Mouse (Mus musculus): ENCODE measurements around the gene 4933406M09Rik.

Gene 4933406M09Rik

DNA sequence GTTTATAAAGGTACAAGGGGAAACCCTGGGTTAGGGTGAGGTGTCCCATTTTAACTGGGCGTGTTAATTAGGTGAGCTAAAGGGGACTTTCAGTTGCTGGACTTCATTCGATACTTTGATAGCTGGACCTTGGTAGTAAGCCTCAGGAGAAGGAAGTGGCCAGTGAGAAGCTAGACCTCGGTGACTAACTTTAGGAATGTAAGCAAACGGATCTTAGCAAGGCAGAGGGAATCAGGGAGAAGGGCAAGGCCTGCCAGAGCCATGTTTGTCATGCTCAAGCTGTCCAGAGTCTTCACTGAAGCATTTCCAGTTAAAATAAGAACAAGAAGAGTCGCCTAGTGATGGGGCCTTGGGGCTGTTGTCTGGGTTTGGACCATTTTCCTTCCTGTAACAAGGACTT is 20.2 kb upstream of the 4933406M09Rik start:
- in situ Hi-C loops (cut with MboI; ENCODE audit: low pct_unique_long_range_greater_than_20kb in 1 of 2, low sequenced_read_pairs in 2 of 2, unreplicated experiment in 1 of 2) = loop anchor here in 1 of 2 experiments (10.0 kb wide), 1 partner anchor 69 kb away; no protein-coding TSS in a partner anchor

- in situ Hi-C loops (cut with MboI; ENCODE audit: low pct_unique_long_range_greater_than_20kb in 1 of 2, low sequenced_read_pairs in 2 of 2, unreplicated experiment in 1 of 2) = loop anchor here in 1 of 2 experiments (10.0 kb wide), 1 partner anchor 66 kb away; no protein-coding TSS in a partner anchor
Measured at GRCm38 (mm10) chr1:134368777-134369337, 16.9 kb upstream of the 4933406M09Rik start.

DNA sequence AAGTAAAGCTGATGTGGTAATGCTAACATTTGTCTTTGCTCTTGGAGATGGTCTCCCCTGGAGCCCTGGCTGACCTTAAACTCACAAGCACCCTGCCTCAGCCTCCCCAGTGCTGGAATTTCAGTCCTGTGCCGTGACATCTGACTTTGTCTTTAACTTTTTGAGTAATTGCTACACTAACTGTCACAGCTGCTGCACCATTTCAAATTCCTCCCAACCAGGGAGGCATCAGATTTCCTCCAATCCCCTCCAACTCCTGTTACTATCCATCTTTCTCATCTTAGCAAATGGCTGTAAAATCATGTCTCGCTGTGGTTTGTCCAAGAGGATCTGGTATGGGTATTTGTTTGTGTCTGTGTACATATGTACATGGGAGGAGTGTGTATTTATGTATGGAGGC is 11.6 kb upstream of the 4933406M09Rik start:
- in situ Hi-C loops (cut with MboI; ENCODE audit: low pct_unique_long_range_greater_than_20kb in 1 of 2, low sequenced_read_pairs in 2 of 2, unreplicated experiment in 1 of 2) = no loop called here

GRCm38 (mm10) chr1:134381051-134381450 is 4.7 kb upstream of the 4933406M09Rik start:
- in situ Hi-C loops (cut with MboI; ENCODE audit: low pct_unique_long_range_greater_than_20kb in 1 of 2, low sequenced_read_pairs in 2 of 2, unreplicated experiment in 1 of 2) = no loop called here

DNA sequence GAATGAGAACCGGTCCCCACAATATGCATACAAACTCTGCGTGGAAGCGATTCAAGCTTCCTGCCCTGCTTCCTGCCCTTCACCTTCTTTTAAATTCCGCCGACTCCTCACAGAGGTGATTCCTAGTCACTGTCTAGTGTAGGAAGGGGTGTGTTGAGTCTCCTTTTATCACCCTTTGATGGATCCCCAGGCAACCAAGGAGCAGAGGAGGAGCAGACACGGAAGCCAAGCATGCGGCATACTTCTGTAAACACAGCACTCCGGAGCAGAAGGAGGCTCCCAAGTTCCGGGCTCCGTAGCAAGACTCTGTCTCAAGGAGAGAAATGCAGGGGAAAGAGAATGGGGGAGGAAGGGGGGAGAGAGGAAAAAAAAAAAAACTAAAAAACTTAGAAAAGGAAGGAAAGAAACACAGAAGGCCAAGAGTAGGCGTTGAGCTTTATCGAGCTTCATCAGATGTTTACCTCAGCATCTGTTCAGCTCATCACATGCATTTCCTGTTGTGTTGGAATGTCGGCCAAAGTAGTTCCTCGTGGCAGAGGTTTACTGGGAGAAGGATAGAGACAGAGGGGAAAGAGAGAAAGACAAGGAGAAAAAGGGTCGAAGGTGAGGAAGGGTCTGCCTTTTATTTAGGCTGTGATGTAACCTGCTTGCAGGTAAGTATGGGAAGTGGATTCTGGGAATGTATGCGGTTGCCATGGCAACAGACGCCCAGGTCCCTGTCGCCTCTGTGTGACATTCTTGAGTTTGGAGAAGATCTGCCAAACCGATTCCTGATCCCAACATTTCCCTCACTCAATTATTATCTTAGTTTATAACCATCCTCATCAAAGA is 3.7 kb upstream of the 4933406M09Rik start:
- in situ Hi-C loops (cut with MboI; ENCODE audit: low pct_unique_long_range_greater_than_20kb in 1 of 2, low sequenced_read_pairs in 2 of 2, unreplicated experiment in 1 of 2) = no loop called here

GRCm38 (mm10) chr1:134384581-134384980 is 1.2 kb upstream of the 4933406M09Rik start:
- in situ Hi-C loops (cut with MboI; ENCODE audit: low pct_unique_long_range_greater_than_20kb in 1 of 2, low sequenced_read_pairs in 2 of 2, unreplicated experiment in 1 of 2) = no loop called here

- in situ Hi-C loops (cut with MboI; ENCODE audit: low pct_unique_long_range_greater_than_20kb in 1 of 2, low sequenced_read_pairs in 2 of 2, unreplicated experiment in 1 of 2) = no loop called here
Measured at GRCm38 (mm10) chr1:134385176-134385575, 564 bp upstream of the 4933406M09Rik start.

GRCm38 (mm10) chr1:134393827-134394226 is 8.1 kb downstream of the 4933406M09Rik start:
- in situ Hi-C loops (cut with MboI; ENCODE audit: low pct_unique_long_range_greater_than_20kb in 1 of 2, low sequenced_read_pairs in 2 of 2, unreplicated experiment in 1 of 2) = no loop called here

- in situ Hi-C loops (cut with MboI; ENCODE audit: low pct_unique_long_range_greater_than_20kb in 1 of 2, low sequenced_read_pairs in 2 of 2, unreplicated experiment in 1 of 2) = no loop called here
Measured at GRCm38 (mm10) chr1:134398210-134398609, 12.5 kb downstream of the 4933406M09Rik start.

DNA sequence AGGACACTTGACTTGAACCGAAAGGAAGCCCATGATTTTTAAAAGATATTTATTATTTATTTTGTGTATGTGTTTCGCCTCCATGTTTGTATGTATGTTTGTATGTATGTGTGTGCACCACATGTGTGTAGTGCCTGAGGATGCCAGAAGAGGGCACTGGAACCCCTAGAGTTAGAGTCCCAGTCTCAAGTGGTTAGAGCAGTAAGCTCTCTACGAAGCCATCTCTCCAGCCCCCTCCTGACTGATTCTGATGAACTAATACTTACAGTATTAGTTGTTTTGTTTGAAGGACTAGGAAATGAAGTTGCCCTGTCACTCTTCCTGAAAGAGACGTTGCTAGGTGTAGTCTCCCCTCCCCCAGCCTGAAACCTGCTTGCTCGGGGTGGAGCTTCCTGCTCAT is 14.0 kb downstream of the 4933406M09Rik start:
- in situ Hi-C loops (cut with MboI; ENCODE audit: low pct_unique_long_range_greater_than_20kb in 1 of 2, low sequenced_read_pairs in 2 of 2, unreplicated experiment in 1 of 2) = no loop called here

- in situ Hi-C loops (cut with MboI; ENCODE audit: low pct_unique_long_range_greater_than_20kb in 1 of 2, low sequenced_read_pairs in 2 of 2, unreplicated experiment in 1 of 2) = no loop called here
Measured at GRCm38 (mm10) chr1:134405509-134406413, 20.0 kb downstream of the 4933406M09Rik start, which contains the start of gene Cyb5r1. TSS of gene Cyb5r1 (plus strand) at chr1:134405559.

GRCm38 (mm10) chr1:134406414-134406771 is 20.7 kb downstream of the 4933406M09Rik start:
- in situ Hi-C loops (cut with MboI; ENCODE audit: low pct_unique_long_range_greater_than_20kb in 1 of 2, low sequenced_read_pairs in 2 of 2, unreplicated experiment in 1 of 2) = no loop called here

DNA sequence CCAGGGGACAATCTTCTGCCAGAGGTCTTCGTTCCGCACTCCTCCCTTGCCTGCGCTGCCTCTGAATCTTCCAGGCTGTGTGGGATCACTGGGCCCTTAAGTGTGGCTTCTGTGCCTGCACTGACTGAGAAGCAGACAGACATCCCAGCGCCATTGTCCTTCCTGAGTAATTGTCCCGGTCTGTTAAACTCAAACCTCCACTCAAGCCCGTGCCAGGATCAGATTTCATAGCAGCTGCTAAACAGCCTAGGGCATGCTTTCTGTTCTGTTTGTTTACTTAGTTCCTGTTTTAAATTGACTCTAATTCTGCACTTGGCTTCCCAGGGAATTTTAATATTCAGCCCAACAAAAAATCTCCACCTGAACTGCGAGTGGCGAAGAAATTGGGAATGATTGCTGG is 22.3 kb downstream of the 4933406M09Rik start:
- in situ Hi-C loops (cut with MboI; ENCODE audit: low pct_unique_long_range_greater_than_20kb in 1 of 2, low sequenced_read_pairs in 2 of 2, unreplicated experiment in 1 of 2) = no loop called here

DNA sequence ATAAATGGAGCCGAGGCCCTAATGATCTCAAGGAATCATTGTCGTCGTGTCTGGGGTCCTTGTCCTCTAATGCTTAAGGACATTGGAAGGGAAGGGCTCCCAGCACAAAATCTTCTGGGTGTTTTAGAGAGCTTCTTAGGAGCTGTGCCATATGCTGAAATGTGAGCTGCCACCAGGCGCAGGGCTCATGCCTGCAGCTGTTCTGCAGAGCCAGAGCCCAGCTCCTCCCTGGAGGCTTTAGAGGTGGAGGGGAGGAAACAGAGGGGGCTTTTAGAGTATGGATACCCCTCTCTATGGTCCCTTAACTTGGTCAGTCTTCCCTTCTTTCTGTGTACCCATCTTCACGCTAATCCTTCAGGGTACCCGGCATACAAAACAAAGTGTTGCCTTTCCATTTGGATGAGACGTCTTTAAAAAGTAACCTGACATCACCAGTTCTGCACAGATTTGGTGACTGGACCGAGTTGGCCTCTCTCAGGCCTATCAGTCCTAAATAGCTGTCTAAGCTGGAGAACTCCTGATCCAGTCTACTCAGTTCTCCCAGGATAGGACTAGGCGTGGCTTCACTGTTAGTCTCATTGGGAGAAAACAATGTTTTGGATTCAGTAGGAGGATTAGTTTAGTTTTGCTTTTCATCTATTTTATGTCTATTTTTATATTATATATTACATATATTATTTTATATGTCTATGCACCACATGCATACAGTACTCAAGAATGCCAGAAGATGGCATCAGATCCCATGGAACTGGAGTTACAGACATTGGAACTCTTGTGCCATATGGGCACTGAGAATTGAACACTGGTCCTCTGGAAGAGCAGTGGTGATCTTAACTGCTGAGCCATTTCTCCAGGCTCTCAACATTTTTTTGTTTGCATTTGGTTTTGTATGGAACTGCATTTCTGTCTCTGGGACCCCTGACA is 26.2 kb downstream of the 4933406M09Rik start:
- in situ Hi-C loops (cut with MboI; ENCODE audit: low pct_unique_long_range_greater_than_20kb in 1 of 2, low sequenced_read_pairs in 2 of 2, unreplicated experiment in 1 of 2) = no loop called here

DNA sequence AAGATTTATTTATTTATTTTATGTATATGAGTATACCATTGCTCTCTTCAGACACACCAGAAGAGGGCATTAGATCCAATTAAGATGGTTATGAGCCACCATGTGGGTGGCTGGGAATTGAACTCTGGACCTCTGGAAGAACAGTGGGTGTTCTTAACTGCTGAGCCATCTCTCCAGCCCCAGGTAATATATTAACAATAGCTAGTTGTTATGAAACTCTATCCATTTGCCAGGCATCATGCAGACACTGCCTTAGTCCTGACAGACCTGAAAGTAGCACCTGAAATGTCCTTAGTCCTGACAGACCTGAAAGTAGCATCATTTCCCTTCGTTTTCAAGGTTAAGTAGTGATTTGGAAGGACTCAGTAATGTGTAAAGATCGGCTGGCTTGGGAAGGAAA is 28.3 kb downstream of the 4933406M09Rik start:
- in situ Hi-C loops (cut with MboI; ENCODE audit: low pct_unique_long_range_greater_than_20kb in 1 of 2, low sequenced_read_pairs in 2 of 2, unreplicated experiment in 1 of 2) = no loop called here

- in situ Hi-C loops (cut with MboI; ENCODE audit: low pct_unique_long_range_greater_than_20kb in 1 of 2, low sequenced_read_pairs in 2 of 2, unreplicated experiment in 1 of 2) = no loop called here
Measured at GRCm38 (mm10) chr1:134414501-134415167, 28.9 kb downstream of the 4933406M09Rik start.

- in situ Hi-C loops (cut with MboI; ENCODE audit: low pct_unique_long_range_greater_than_20kb in 1 of 2, low sequenced_read_pairs in 2 of 2, unreplicated experiment in 1 of 2) = no loop called here
Measured at GRCm38 (mm10) chr1:134415168-134415831, 29.6 kb downstream of the 4933406M09Rik start, which contains the start of gene Adipor1. TSS of gene Adipor1 (plus strand) at chr1:134415378.

Data from mouse embryonic stem cell (cell line).